Mouse (Mus musculus) thymus, postnatal 4 days (tissue): ENCODE data around the gene Nr1h3.
"Not testable (repeated sequence)": the region's sequence is repeated elsewhere in the genome, so short reads cannot be mapped to it uniquely, and the experiment has no call there.

ENCODE experiments used
- DNase-seq: peaks from one replicate; pipeline ENCODE4 v3.0.0; 2021

Nr1h3 gene

DNA sequence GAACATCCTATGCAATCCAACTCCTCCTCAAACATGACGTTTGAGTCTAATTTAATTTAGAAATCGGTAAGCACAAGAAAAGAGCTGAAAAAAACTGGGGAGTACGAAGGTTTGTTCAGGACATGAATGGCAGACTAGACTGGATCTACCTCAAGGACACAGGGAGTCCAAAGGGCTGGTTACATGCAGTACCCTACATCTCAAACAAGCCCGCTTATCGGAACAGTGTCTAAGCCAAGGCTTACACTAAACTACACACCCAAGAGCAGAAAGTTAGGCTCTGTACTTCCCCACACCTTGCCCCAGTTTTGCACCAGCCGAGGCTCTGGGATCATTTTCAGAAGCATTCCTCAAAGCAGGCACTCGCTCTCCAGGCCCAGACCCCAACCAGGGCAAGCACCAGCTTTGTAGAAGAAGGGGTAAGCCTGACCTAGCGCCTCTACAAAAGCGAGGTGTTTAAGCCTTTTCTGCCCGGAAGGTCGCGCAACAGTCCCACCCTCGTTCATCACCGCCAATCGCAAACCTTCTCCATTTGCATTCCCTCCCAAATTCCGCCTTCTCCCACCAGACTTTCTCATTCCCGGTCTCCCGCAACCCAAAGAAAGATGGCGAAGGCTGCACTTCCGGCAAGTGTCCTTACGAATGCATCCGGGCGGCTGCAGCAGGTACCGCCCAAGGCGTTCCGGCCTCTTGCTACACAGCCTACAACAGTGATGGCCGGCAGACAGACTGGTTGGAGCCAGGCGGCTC lies at the start of gene Nr1h3, which contains the start of gene Acp2:
TSS of gene Nr1h3 (minus strand) at position 613 of the 750 bp plus-strand sequence.
TSS of gene Acp2 (plus strand) at position 664 of the 750 bp plus-strand sequence.
- DNase-seq = peak; percentile 90

DNA sequence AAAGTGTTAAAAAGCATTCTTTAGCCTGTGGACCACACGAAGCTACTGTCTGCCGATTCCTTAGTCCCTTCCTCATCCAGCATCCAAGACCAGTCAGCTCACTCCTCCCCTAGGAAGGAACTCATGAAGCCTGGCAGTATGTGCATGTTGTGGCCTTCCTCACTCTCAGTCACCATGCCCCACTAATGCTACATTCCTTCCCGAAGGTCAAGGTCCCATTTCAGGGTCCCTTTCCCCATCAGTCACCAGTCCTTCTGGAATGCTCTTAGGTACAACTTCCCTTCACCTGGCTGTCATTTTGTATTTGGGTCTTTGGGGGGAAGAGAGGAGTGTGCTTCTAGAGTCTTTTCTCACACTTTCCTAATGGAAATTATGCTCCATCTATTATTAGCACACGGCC lies 49.4 kb upstream of the Nr1h3 start:
- DNase-seq = no peak

DNA sequence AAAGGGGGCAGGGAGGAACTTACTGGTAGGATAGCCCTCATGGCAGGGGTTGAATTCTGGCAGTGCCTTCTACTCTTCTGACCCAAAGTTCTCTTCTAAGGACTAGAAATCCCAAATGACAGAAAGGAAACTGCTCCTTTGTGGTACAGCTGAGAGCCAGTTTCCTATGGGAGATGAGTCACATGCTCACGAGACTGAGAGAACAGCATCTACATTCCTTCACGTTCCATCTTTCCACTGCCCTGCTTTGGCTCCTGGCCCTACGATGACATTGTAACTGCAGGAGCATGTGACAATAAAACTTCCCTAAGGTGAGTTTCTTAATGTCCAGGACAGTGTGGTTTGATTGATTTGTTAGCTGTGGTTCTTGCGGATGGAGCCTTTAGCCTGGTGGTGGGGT lies 45.7 kb upstream of the Nr1h3 start:
- no peak for DNase-seq

DNA sequence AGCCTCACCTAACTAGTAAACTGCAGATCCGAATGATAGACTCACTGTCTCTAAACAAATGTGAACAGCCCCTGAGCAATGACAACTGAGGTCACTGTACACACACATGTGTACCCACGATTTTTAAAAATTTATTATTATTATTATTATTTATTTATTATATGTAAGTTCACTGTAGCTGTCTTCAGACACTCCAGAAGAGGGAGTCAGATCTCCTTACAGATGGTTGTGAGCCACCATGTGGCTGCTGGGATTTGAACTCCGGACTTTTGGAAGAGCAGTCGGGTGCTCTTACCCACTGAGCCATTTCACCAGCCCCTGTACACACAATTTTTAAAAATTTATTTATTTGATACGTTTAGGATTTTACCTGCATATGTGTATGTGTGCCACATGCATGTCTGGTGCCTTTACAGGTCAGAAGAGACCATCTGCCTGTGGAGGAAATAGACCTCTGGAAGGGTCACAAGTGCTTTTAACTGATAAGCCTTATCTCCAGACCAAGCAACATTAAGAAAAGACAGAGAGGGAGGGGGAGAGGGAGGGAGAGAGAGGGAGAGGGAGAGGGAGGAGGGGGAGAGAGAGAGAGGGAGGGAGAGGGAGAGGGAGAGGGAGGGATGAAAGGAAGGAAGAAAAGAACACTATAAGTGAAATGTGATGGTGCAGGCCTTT lies 42.1 kb upstream of the Nr1h3 start:
- DNase-seq = no peak

DNA sequence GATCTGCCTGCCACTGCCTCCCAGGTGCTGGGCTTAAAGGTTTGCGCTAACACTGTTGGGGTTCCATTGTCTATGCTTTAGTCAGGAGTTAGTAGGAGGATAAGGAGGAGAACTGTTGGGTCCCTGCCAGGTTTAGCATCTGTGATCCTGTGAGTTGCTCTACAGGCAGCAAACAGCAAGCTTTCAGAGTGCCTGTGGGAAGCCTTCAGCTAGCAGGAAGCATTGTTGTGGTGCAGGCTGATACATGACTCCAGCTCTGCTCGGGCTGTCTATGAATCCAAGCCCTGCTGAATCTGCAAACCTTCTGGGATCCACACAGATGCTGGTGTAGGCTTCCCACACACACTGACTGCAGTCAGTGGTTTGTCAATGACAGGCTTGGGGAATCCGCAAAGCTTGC lies 40.8 kb upstream of the Nr1h3 start:
- DNase-seq = no peak

DNA sequence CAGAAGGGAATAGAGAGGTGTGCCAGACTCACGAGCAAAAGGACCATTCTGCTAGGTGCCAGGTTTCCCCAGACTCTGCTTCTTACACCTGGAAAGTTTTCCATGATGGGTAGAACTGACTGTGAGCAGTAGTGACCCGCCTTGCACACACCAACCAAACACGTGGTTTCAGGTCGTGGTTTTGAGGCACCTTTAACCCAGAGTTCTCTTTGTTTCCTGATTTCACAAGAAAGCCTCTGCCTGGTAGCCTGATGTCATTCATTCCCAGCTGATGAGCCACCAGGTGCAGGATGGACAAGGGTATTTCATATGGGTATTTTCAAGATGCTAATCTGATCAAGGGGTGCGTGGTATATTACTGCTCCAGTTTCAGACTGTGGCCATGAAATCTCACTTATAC lies 39.9 kb upstream of the Nr1h3 start:
- DNase-seq = no peak

DNA sequence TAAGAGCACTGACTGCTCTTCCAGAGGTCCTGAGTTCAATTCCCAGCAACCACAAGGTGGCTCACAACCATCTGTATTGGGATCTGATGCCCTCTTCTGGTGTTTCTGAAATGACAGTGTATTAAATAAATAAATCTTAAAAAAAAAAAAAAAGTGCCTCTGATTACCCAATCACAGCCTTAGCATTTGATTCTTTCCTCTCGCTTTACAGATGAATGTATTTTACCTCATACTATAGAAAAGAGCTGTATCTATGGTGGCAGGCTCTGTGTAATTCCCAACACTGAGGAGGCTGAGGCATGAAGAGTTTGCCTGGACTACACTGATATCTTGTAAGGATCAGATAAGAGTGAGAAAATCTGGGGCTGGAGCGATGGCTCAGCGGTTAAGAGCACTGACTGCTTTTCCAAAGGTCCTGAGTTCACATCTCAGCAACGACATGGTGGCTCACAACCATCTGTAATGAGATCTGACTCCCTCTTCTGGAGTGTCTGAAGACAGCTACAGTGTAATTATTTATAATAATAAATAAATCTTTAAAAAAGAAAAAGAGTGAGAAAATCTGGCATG lies 35.0 kb upstream of the Nr1h3 start:
- DNase-seq = not testable (repeated sequence)

DNA sequence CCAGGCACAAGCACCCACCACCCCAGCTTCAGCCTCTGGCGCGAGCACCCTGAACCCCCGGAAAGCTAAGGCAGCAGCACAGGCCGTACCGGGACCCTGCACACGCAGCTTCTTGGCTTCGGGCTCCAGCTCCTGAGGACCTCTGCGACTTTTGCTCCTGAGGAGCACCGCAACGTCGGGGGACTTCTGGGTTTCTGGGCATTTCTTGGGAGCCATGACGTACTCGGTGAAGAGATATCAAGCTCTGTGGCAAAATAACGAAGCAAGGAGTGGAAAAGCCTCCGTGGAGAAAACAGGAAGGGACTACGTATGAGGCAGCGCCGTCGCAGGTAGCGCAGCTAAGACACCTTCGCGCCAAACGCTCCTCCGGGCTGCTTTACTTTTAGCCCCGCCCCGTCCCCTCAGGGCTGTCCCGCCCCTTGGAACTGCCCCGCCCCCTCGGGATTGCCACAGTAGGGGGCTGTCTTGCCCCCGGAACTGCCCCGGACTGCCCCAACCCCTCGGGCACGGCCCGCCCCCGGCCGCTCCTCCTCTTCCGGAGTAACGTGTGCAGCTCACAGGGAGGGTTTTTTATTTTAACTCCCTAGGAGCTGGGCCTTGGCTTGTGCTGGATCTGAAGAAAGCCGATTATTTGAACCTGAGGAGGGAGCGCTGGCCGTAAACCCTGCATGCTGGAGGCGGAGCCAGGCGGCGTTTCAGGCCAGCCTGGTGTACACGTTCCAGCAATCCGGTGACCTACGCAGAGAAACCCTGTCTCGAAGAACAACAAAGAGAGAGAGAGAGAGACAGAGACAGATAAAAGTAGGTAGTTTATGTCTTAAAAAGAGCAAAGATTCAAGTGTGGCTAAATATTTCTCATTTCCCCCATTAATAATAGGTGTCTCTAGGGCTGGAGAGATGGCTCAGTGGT lies 34.2 kb upstream of the Nr1h3 start, which contains the start of gene Ddb2:
TSS of gene Ddb2 (minus strand) at position 382 of the 910 bp plus-strand sequence.
- peak; percentile 98 for DNase-seq

DNA sequence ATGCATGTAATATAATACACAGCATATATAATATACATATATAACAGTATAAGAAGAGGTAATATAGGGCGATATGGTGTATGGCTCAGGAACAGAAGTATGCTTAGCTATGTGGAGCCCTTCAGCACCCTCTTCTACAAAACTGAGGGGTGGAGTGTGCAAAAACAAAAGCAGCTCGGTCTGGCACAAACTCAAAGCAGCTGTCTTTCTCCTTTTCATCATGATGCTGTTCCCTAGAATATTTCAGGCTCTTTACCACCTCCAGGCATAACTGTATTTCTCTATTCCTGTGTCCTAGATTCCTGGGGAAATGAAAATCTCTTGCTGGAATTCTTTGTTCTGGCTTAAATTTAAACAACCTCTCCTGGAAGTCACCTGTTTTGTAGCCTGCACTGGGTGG lies 27.1 kb upstream of the Nr1h3 start:
- no peak for DNase-seq

DNA sequence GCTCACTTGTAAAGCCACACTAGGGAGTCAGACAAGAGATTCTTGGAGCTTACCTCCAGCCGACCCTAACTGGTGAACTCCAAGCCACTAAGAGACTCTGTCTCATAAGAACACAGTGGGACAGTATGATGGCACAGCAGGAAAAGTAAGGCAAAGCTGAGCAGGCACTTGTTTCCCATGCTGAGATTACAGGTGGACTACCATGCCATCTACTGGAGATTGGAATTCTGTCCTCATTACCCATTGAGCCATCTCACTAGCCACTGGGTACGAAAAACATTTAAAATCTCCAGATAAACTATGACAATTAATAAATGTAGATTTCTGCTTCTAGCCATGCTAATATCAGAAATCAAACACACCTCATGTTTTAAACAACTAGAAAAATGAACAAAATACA lies 21.0 kb upstream of the Nr1h3 start:
- no peak for DNase-seq

DNA sequence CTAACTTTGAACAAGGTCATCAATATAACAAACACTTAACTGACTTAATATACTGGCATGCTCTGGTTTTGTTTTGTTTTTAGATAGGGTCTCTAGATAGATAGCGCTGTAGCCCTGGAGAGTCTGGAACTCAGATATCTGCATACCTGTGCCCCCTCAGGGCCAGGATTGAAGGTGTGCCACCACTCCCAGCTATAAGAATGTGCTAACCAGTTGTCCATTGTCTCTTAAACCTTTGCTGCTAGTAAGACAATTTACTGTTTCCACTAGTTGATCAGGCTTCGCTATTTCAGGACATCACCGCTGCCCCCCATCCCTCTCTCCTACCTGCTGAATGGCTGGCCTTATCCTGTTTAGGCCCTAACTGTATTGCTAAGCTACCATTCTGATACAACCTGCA lies 17.9 kb upstream of the Nr1h3 start:
- no peak for DNase-seq

DNA sequence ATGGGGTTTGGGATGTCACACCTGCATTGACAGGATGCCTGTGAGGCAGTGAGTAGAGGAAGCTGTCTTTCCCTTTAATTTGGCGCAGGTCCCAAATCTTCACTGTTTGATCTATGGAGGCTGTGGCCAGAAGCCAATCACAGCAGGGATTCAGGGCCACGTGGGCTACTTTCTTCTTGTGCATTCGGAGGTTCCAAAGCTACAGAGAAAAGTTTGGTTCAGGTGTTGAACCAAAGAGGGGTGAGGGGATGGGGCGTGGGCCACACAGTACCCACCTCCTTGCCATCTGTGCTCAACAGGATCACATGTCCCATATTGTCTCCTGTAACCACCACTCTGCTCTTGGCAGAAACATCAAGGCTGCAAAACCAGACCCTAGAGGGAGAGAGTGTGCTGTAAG lies 14.4 kb upstream of the Nr1h3 start:
- peak; percentile 43 for DNase-seq

DNA sequence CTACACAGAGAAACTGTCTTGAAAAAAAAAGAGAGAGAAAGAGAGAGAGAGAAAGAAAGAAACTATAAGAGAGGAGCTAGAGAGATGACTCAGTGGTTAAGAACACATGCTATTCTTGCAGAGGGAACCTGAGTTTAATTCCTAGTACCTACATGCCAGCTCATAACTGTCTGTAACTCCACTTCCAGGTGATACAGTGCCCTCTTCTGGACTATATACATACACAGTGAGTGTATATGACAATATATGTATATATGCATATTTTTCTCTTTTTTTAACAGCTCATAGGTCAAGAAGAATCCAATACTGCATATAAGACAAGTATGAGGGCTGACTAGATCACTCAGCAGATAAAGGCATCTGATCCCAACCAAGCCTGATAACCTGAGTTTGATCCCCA lies 10.7 kb upstream of the Nr1h3 start:
- DNase-seq = no peak

DNA sequence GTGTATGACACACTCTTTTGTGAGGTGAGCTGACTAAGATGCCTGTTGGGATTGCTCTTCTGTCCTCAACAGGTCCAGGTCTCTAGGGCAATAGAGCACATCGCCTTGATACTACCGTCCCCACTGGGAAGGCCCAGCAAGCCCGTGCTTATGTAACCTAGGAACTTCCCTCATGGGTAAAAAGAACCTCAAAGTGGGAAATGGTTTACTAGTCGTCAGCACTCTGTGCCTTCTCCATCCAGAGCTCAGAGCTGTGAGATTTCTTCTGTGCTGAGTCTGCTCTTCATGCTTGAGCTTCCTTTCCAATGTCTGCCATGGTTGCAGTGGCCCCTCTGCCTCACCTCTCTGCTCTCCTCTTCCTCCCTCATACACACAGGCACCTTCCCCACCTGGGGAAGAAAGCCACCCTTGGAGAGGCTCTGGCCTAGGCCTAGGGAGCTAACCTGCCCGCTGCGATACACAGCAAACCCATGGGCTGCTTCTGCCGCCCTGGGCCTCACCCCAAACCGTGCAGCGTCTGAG lies 3.7 kb upstream of the Nr1h3 start:
- no peak for DNase-seq

DNA sequence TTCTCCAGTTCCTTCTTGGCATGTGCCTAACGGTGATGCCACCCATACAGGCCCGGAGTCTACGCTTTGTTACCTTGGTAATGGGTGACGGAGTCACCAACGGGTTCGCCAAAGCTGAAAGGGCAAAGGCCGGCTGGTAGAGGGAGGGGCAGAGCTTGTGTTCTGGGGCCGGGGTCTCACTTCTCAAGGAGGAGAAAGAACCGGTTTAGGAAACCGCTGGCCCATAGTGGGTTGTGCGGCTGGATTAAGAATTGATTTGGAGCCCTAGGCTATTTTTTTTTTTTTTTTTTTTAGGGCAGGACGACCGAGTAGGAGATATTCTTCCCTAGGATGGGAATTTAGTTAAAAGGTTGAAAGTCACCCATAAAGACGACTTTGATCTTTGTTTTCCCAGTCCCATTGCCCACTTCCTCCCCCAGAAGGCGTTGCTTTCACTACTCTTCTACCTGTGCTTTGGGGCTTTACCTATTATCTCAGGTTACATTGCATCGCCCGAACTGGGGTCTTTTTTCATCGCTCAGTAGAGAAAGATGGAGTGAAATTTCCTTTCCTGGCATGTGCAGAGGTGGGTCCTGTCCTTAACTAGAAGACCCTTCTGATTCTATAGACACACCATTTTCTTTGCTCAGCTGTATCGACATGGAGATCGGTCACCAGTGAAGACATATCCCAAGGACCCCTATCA lies 480 bp upstream of the Nr1h3 start:
- no peak for DNase-seq

DNA sequence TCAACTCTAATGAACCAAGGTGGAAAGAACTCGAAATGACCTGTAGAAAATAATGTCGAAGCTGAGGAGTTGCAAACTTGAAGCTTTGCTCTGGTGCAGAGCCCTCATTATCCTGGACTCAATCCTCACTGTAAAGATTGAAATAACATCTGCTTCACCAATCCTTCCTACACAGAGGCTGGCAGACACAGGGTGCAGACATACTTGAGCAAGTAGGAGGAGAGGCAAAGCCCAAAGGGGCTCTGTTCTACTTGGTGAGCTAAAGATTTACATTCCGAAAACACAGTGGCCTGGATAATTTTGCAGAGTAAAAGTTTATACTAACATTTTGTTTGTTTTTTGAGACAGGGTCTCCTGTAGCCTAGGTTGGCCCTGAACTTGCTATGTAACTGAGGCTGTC lies 3.7 kb downstream of the Nr1h3 start:
- no peak for DNase-seq

DNA sequence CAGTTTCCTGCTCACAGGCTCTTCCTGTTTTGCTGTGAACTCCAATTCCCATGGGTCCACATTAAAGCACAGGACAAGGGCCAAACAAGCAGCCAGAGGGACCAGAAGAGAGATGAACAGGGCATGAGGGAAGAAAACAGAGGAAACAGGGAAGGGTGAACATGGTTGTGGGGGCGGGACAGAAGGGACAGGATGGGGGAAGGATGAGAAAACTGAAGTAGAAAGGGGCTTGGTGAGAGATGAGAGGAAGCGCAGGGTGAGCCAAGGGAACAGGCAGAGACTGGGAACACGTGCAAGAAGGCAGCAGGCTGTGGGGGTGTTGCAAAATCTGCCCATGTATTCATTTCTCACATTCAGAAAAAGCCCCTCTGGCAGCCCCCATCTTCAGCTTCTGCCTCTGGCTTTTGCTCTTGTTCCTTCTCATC lies 6.0 kb downstream of the Nr1h3 start:
- no peak for DNase-seq

DNA sequence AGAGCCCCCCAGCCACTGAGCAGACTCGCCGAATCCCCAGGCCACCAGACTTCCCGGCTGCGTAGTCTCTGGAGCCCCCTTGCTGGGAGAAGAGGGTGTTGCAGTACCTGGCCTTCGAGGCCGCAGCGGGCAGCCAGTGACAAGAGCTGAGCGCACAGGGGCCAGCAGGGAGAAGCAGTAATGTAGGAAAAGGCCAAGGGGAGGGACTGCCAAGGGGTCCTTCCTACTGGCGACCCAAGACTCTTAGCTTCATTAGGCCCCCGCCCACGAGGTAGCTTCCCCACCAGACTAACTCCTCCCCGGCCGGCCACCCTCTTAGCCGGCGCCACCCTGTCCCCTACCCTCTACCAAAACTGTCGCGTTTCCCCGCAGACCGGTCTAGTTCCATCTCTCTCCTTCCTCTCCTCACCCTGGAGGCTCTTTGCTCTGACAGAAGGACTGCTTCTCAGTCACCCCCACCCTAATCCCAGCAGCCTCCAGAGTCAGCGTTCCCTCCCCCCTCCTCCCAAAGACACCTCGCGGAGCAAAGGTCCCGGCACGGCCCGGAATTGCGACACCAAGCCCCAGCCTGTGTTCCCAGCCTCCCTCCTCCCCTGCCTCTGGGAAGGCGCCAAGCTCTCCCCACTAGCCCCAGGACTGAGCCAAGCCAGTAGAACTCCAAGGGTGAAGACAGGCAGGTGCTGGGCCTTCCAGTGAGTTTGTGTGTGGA lies 7.9 kb downstream of the Nr1h3 start:
- peak; percentile 78 for DNase-seq

DNA sequence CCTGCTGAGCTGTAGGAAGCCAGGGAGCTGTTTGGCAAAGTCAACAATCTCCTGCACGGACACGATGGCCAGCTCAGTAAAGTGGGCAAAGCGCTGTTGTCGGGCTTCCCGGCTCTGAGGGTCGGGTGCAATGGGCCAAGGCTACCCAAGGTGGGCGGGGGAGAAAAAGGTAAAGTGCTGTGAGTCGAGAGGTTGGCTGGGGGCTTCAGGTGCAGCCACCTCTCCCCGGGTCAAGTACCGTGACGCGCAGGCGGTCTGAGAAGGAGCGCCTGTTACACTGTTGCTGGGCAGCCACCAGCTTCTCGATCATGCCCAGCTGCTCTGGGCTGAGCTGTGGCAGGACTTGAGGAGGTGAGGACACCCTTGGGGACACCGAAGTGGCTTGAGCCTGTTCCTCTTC lies 12.1 kb downstream of the Nr1h3 start:
- no peak for DNase-seq

DNA sequence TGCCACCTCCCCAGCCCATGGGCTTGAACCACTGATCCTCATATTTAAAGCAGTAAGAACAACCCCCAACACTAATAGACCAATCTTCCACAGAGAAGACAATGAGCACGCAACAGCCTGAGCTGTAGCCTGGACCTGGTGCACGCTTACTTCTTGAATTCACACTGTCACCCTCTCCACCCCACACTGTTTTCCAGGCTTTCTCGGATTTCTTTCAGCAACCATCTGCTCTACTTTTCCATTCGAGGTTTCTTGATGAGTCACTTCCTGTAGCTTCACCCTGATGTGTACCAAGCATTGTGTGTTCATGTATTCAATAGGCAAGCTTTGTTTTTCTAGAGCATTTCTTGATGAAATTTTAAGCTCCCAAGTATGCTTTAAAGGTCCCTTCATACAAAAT lies 15.2 kb downstream of the Nr1h3 start:
- DNase-seq = no peak

DNA sequence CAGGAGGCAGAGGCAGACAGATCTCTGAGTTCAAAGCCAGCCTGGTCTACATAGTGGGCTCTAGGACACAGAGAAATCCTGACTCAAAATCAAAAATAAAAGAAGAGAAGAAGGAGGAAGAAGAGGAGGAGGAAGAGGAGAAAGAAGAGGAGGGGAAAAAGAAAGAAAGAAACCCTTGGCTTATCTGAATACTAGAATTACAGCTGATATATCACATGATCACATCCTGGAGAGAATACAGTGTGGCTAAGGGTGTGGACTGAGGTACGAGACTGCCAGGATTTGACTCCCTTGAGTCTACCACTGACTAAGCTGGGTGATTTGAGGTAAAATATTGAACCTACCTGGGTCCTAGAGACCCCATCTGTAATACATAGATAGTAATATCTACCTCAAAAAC lies 16.4 kb downstream of the Nr1h3 start:
- no peak for DNase-seq
